ENCODE assay signal across 31 mouse cellular contexts in genomic region chr3:44122311-44122710, GRCm38 (mm10).
DNase-seq lines count a peak whose midpoint lies in the region; ATAC-seq and TF ChIP-seq lines count a peak whose summit lies in the region.
"Had no signal": no experiment of that assay in that cellular context is flagged by ENCODE, and none has a peak within 500 bp of the region (broad histone marks: within the 10 kb centered on the region; RNA-seq: fewer than 3 reads in every experiment).

No protein-coding gene starts in this region.

- H3K9me3 ChIP-seq in hindbrain, embryonic 14.5 days (ENCODE audit: control insufficient read depth, low read length) = no peaks in the 10 kb centered on the region
- no peaks in the 10 kb centered on the region for H3K9me3 ChIP-seq in hindbrain, embryonic 10.5 days
- H3K9me3 ChIP-seq in midbrain, embryonic 13.5 days = no peaks in the 10 kb centered on the region
- H3K9me3 ChIP-seq in midbrain, embryonic 11.5 days (ENCODE audit: control insufficient read depth, low read length) = no peaks in the 10 kb centered on the region
- no peaks in the 10 kb centered on the region for H3K9me3 ChIP-seq in midbrain, postnatal 0 days (ENCODE audit: low read length)
- H3K9me3 ChIP-seq in neural tube, embryonic 15.5 days (replicated peaks) = no peaks in the 10 kb centered on the region
- H3K9me3 ChIP-seq: embryonic facial prominence, embryonic 15.5 days; forebrain, embryonic 13.5 days; heart, embryonic 10.5 days; heart, embryonic 15.5 days; intestine, embryonic 15.5 days; limb, embryonic 10.5 days; limb, embryonic 15.5 days; liver, embryonic 13.5 days had no signal

- ATAC-seq in hindbrain, embryonic 14.5 days (ENCODE audit: low FRiP score) = peak; percentile 60; the same call in 1 of the 2 replicates
- ATAC-seq in midbrain, embryonic 13.5 days = 0 out of 2 replicates have a peak, but pooled peaks have one; percentile 30
- ATAC-seq in midbrain, embryonic 11.5 days (ENCODE audit: low FRiP score) = no peak
- no peak; the same call in 1 of the 2 replicates for ATAC-seq in midbrain, postnatal 0 days (ENCODE audit: low FRiP score)
- peak; percentile 38; the same call in 1 of the 2 replicates for ATAC-seq in neural tube, embryonic 15.5 days (ENCODE audit: low FRiP score)
- ATAC-seq: CD4-positive, CD25-positive, alpha-beta regulatory T cell, adult 4 months; forebrain, embryonic 13.5 days; hindbrain, embryonic 16.5 days; intestine, embryonic 15.5 days; lung, postnatal 0 days had no signal

- no peak overlapping the region for H3K4me3 ChIP-seq in hindbrain, embryonic 14.5 days (replicated peaks; ENCODE audit: low read length)
- no peak overlapping the region for H3K4me3 ChIP-seq in hindbrain, embryonic 10.5 days
- no peak overlapping the region for H3K4me3 ChIP-seq in midbrain, embryonic 13.5 days (replicated peaks)
- H3K4me3 ChIP-seq in midbrain, embryonic 11.5 days (ENCODE audit: low read depth, low read length) = no peak overlapping the region
- H3K4me3 ChIP-seq in midbrain, postnatal 0 days (ENCODE audit: low read depth, low read length) = no peak overlapping the region
- no peak overlapping the region for H3K4me3 ChIP-seq in neural tube, embryonic 15.5 days (replicated peaks)
- H3K4me3 ChIP-seq: embryonic facial prominence, embryonic 15.5 days; forebrain, embryonic 13.5 days; heart, embryonic 10.5 days; heart, embryonic 15.5 days; intestine, embryonic 15.5 days; limb, embryonic 10.5 days; limb, embryonic 15.5 days; liver, embryonic 13.5 days had no signal

- H3K4me1 ChIP-seq in hindbrain, embryonic 14.5 days (replicated peaks; ENCODE audit: control insufficient read depth, insufficient read depth, low read length) = no peaks in the 10 kb centered on the region
- no peaks in the 10 kb centered on the region for H3K4me1 ChIP-seq in hindbrain, embryonic 10.5 days (replicated peaks)
- no peaks in the 10 kb centered on the region for H3K4me1 ChIP-seq in midbrain, embryonic 13.5 days (replicated peaks)
- H3K4me1 ChIP-seq in midbrain, embryonic 11.5 days (ENCODE audit: control insufficient read depth, insufficient read depth, low read length) = no peaks in the 10 kb centered on the region
- H3K4me1 ChIP-seq in midbrain, postnatal 0 days (ENCODE audit: insufficient read depth, low read length) = no peaks in the 10 kb centered on the region
- no peaks in the 10 kb centered on the region for H3K4me1 ChIP-seq in neural tube, embryonic 15.5 days
- H3K4me1 ChIP-seq: embryonic facial prominence, embryonic 15.5 days; forebrain, embryonic 13.5 days; heart, embryonic 10.5 days; heart, embryonic 15.5 days; intestine, embryonic 15.5 days; limb, embryonic 10.5 days; limb, embryonic 15.5 days; liver, embryonic 13.5 days had no signal

- H3K36me3 ChIP-seq in hindbrain, embryonic 14.5 days (replicated peaks; ENCODE audit: control insufficient read depth, insufficient read depth) = no peaks in the 10 kb centered on the region
- H3K36me3 ChIP-seq in hindbrain, embryonic 10.5 days = no peaks in the 10 kb centered on the region
- H3K36me3 ChIP-seq in midbrain, embryonic 13.5 days = no peaks in the 10 kb centered on the region
- H3K36me3 ChIP-seq in midbrain, embryonic 11.5 days (ENCODE audit: control insufficient read depth, insufficient read depth, low read length) = no peaks in the 10 kb centered on the region
- no peaks in the 10 kb centered on the region for H3K36me3 ChIP-seq in midbrain, postnatal 0 days (ENCODE audit: insufficient read depth, low read length)
- no peaks in the 10 kb centered on the region for H3K36me3 ChIP-seq in neural tube, embryonic 15.5 days
- H3K36me3 ChIP-seq: embryonic facial prominence, embryonic 15.5 days; heart, embryonic 10.5 days; heart, embryonic 15.5 days; intestine, embryonic 15.5 days; limb, embryonic 10.5 days; limb, embryonic 15.5 days; liver, embryonic 13.5 days had no signal

- no peak for TF ChIP-seq CTCF in midbrain, postnatal 0 days (IDR thresholded peaks at IDR 0.05)

- no peaks in the 10 kb centered on the region for H3K27me3 ChIP-seq in hindbrain, embryonic 14.5 days (ENCODE audit: control insufficient read depth, insufficient read depth, low read length)
- H3K27me3 ChIP-seq in hindbrain, embryonic 10.5 days (ENCODE audit: insufficient read depth, poor library complexity, severe bottlenecking) = no peaks in the 10 kb centered on the region
- H3K27me3 ChIP-seq in midbrain, embryonic 13.5 days = no peaks in the 10 kb centered on the region
- no peaks in the 10 kb centered on the region for H3K27me3 ChIP-seq in midbrain, embryonic 11.5 days (ENCODE audit: control insufficient read depth, insufficient read depth, low read length)
- no peaks in the 10 kb centered on the region for H3K27me3 ChIP-seq in midbrain, postnatal 0 days (ENCODE audit: insufficient read depth, low read length)
- H3K27me3 ChIP-seq in neural tube, embryonic 15.5 days (replicated peaks) = no peaks in the 10 kb centered on the region
- H3K27me3 ChIP-seq: embryonic facial prominence, embryonic 15.5 days; forebrain, embryonic 13.5 days; heart, embryonic 15.5 days; intestine, embryonic 15.5 days; limb, embryonic 15.5 days; liver, embryonic 13.5 days had no signal

- no peak overlapping the region for H3K4me2 ChIP-seq in hindbrain, embryonic 14.5 days (replicated peaks)
- H3K4me2 ChIP-seq in midbrain, embryonic 13.5 days (replicated peaks) = no peak overlapping the region
- no peak overlapping the region for H3K4me2 ChIP-seq in midbrain, embryonic 11.5 days
- H3K4me2 ChIP-seq in midbrain, postnatal 0 days (ENCODE audit: low read depth, low read length, poor library complexity, severe bottlenecking) = no peak overlapping the region
- H3K4me2 ChIP-seq in neural tube, embryonic 15.5 days = no peak overlapping the region
- H3K4me2 ChIP-seq: embryonic facial prominence, embryonic 15.5 days; forebrain, embryonic 13.5 days; heart, embryonic 15.5 days; intestine, embryonic 15.5 days; limb, embryonic 15.5 days; liver, embryonic 13.5 days had no signal

- H3K9ac ChIP-seq in hindbrain, embryonic 14.5 days = no peak overlapping the region
- H3K9ac ChIP-seq in midbrain, embryonic 13.5 days (replicated peaks) = no peak overlapping the region
- H3K9ac ChIP-seq in midbrain, embryonic 11.5 days (ENCODE audit: low read length) = no peak overlapping the region
- H3K9ac ChIP-seq in midbrain, postnatal 0 days (replicated peaks; ENCODE audit: low read length, poor library complexity, severe bottlenecking) = no peak overlapping the region
- no peak overlapping the region for H3K9ac ChIP-seq in neural tube, embryonic 15.5 days (replicated peaks)
- H3K9ac ChIP-seq: embryonic facial prominence, embryonic 15.5 days; forebrain, embryonic 13.5 days; heart, embryonic 15.5 days; intestine, embryonic 15.5 days; limb, embryonic 15.5 days; liver, embryonic 13.5 days had no signal

- WGBS in hindbrain, embryonic 14.5 days = 66% methylated on average over 5 of the region's 5 CpGs
- 88% methylated on average over 5 of the region's 5 CpGs for WGBS in hindbrain, embryonic 10.5 days
- whole genome bisulfite sequencing in midbrain, embryonic 13.5 days = 68% methylated on average over 5 of the region's 5 CpGs
- 84% methylated on average over 5 of the region's 5 CpGs for WGBS in midbrain, embryonic 11.5 days
- WGBS in midbrain, postnatal 0 days = 52% methylated on average over 5 of the region's 5 CpGs
- WGBS in neural tube, embryonic 15.5 days = 53% methylated on average over 5 of the region's 5 CpGs

- H3K27ac ChIP-seq in hindbrain, embryonic 14.5 days = no peak overlapping the region
- H3K27ac ChIP-seq in hindbrain, embryonic 10.5 days = no peak overlapping the region
- H3K27ac ChIP-seq in midbrain, embryonic 13.5 days = no peak overlapping the region
- no peak overlapping the region for H3K27ac ChIP-seq in midbrain, embryonic 11.5 days (ENCODE audit: low read depth, low read length)
- H3K27ac ChIP-seq in midbrain, postnatal 0 days (ENCODE audit: low read depth, low read length) = no peak overlapping the region
- no peak overlapping the region for H3K27ac ChIP-seq in neural tube, embryonic 15.5 days (replicated peaks)
- H3K27ac ChIP-seq: embryonic facial prominence, embryonic 15.5 days; forebrain, embryonic 13.5 days; heart, embryonic 10.5 days; heart, embryonic 15.5 days; intestine, embryonic 15.5 days; limb, embryonic 10.5 days; limb, embryonic 15.5 days; liver, embryonic 13.5 days; macrophage; stomach, postnatal 0 days had no signal

- no peak for DNase-seq in hindbrain, embryonic 14.5 days (ENCODE audit: low spot score)
- DNase-seq in hindbrain, embryonic 10.5 days (ENCODE audit: low spot score) = no peak
- no peak for DNase-seq in midbrain, embryonic 11.5 days (ENCODE audit: low spot score, missing footprints)
- peak; percentile 9 for DNase-seq in midbrain, postnatal 0 days (ENCODE audit: low spot score)
- DNase-seq in ovary, postnatal 36 days (ENCODE audit: low spot score) = no peak
- DNase-seq: adrenal gland, postnatal 14 days; cerebellum, adult 11-12 months; cerebellum, adult 9-11 months; gastrocnemius, postnatal 25 days; heart, adult 11 months; kidney, adult 8-10 months; kidney, postnatal 4 days; liver, embryonic 13.5 days; lung, adult 18-20 months; right cerebral cortex, postnatal 4 days; thymus, adult 18-20 months; thymus, postnatal 36 days had no signal

Comparison
In these comparisons a context has a peak if more than half of its experiments do, and no peak if none do; other contexts are left out.
1. ATAC-seq: peak in hindbrain, embryonic 14.5 days (single experiment), midbrain, embryonic 13.5 days (single experiment) and neural tube, embryonic 15.5 days (single experiment); none in midbrain, embryonic 11.5 days (single experiment) and midbrain, postnatal 0 days (single experiment).